Mouse (Mus musculus): ENCODE measurements at regions not wholly inside any gene's neighbourhood (a gene's known extent, or its start where the extent isn't known, plus 50 kb on each side); places are given as distances from the start of the nearest gene placed in this dataset.

DNA sequence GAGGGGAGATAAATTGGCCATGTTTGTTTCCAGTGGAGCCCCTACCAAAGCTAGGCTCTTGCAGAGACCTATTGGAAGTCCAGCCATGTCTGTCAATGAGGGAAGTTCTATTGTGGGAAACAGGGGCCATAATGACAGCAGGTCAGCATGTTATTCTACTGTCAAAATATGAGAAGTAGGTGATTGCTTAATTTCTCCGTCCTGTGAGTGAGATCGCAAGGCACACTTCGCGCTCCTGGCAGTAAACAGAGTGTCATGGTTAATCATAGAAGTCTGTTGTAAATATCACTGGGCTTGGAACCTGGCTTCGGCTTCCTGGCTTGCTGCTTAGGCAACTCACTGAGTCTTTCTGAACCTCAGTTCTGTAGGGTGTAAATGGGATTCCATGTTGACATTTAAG lies 72.5 kb upstream of the Ccdc122 start:
- WGBS: 91% methylated on average over 5 of the region's 5 CpGs
- Histone ChIP-seq H3K9me3 (ENCODE audit: control insufficient read depth, low read length) (no peaks in the 10 kb centered on the region), H3K27me3 (replicated peaks; ENCODE audit: control insufficient read depth, insufficient read depth, low read length) (no peaks in the 10 kb centered on the region)

DNA sequence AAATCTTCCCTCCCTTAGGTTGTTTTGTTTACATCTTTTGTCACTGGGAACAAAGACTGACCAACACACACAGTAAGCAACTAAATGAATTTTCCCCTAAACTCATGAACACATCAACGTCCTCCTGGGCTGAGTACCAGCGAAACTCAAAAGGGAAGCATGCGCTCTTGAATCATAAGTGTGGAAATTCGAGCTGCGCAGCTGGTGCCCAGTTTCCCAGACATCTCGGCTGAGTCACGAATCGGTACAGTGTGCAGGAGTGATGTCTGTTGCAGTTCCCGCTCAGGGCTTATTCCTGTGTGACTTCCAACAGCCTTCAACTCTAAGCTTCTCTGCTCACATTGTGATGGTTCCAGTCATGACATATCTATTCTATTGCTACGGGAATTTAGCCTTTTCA lies 77.7 kb upstream of the Ccdc122 start:
- no peak overlapping the region for H3K4me3 ChIP-seq (replicated peaks; ENCODE audit: low read length)
- ATAC-seq: no peak
- H3K27ac ChIP-seq (ENCODE audit: low read length): no peak overlapping the region
- H3K4me2 ChIP-seq (ENCODE audit: low read length): no peak overlapping the region
- H3K36me3 ChIP-seq (ENCODE audit: control insufficient read depth, insufficient read depth): no peaks in the 10 kb centered on the region
- H3K9ac ChIP-seq (replicated peaks; ENCODE audit: low read depth, low read length): no peak overlapping the region
- no peaks in the 10 kb centered on the region for H3K9me3 ChIP-seq (ENCODE audit: control insufficient read depth, low read length)
- no peaks in the 10 kb centered on the region for H3K27me3 ChIP-seq (replicated peaks; ENCODE audit: control insufficient read depth, insufficient read depth, low read length)
- H3K4me1 ChIP-seq (replicated peaks; ENCODE audit: control insufficient read depth, insufficient read depth, low read length): no peaks in the 10 kb centered on the region
- 71% methylated on average over 10 of the region's 10 CpGs for WGBS

More for the DNA sequence above, 72.5 kb upstream of the Ccdc122 start:
- ATAC-seq: no peak
- no peak overlapping the region for H3K4me2 ChIP-seq (ENCODE audit: low read length)
- H3K27ac ChIP-seq (ENCODE audit: low read length): no peak overlapping the region
- no peaks in the 10 kb centered on the region for H3K4me1 ChIP-seq (replicated peaks; ENCODE audit: control insufficient read depth, insufficient read depth, low read length)
- no peak overlapping the region for H3K9ac ChIP-seq (replicated peaks; ENCODE audit: low read depth, low read length)
- H3K36me3 ChIP-seq (ENCODE audit: control insufficient read depth, insufficient read depth): no peaks in the 10 kb centered on the region
- no peak overlapping the region for H3K4me3 ChIP-seq (replicated peaks; ENCODE audit: low read length)

DNA sequence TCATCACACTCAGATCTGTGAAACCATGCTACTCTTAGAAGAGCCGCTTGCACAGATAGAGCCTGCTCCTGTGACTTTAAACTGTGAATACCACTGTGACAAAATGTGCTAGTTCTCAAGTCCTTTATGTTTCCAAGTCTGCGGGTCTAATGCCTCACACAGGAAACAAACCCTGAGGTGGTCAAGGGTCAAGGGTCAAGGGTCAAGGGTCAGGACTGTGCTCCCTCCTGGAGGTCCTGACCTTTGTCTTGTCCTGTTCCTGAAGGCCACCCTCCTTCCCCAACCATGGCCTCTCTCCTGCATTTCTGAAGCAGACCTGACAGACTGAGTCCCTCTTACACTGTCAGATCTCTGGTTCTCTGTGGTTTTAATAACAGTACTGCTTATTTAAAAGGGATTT lies 79.4 kb upstream of the Ccdc122 start:
- Histone ChIP-seq H3K9me3 (ENCODE audit: control insufficient read depth, low read length) (no peaks in the 10 kb centered on the region), H3K27ac (ENCODE audit: low read length) (no peak overlapping the region), H3K9ac (replicated peaks; ENCODE audit: low read depth, low read length) (no peak overlapping the region), H3K36me3 (ENCODE audit: control insufficient read depth, insufficient read depth) (no peaks in the 10 kb centered on the region), H3K4me1 (replicated peaks; ENCODE audit: control insufficient read depth, insufficient read depth, low read length) (no peaks in the 10 kb centered on the region), H3K27me3 (replicated peaks; ENCODE audit: control insufficient read depth, insufficient read depth, low read length) (no peaks in the 10 kb centered on the region), H3K4me3 (replicated peaks; ENCODE audit: low read length) (no peak overlapping the region), H3K4me2 (ENCODE audit: low read length) (no peak overlapping the region)
- 59% methylated on average over 2 of the region's 2 CpGs for WGBS
- ATAC-seq: no peak

DNA sequence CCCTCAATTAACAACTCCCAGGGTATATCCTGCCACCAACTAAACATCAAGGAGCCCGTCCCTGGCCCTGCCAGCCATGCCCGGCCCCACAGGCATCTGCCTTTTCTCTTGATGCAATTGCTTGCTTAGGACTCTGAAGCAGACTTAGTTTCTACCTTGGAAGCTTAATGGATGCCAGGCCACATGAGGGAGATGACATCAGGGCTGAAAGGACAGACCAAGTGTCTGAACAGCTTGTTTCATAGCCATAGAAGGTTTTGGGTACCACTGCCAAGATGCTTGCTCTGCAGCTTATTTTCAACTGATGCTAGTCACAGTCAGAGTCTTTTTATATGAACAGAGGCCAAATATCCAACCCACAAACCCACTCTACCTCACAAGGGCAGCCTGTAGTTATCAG lies 83.4 kb upstream of the Ccdc122 start:
- Histone ChIP-seq H3K9ac (replicated peaks; ENCODE audit: low read depth, low read length) (no peak overlapping the region), H3K9me3 (ENCODE audit: control insufficient read depth, low read length) (no peaks in the 10 kb centered on the region), H3K4me3 (replicated peaks; ENCODE audit: low read length) (no peak overlapping the region), H3K27ac (ENCODE audit: low read length) (no peak overlapping the region), H3K36me3 (ENCODE audit: control insufficient read depth, insufficient read depth) (no peaks in the 10 kb centered on the region), H3K4me2 (ENCODE audit: low read length) (no peak overlapping the region), H3K4me1 (replicated peaks; ENCODE audit: control insufficient read depth, insufficient read depth, low read length) (0 out of 2 replicates have a peak, but pooled peaks cover 4% of the 10 kb centered on the region), H3K27me3 (replicated peaks; ENCODE audit: control insufficient read depth, insufficient read depth, low read length) (no peaks in the 10 kb centered on the region)
- WGBS: 88% methylated on average over 2 of the region's 2 CpGs
- ATAC-seq: no peak

DNA sequence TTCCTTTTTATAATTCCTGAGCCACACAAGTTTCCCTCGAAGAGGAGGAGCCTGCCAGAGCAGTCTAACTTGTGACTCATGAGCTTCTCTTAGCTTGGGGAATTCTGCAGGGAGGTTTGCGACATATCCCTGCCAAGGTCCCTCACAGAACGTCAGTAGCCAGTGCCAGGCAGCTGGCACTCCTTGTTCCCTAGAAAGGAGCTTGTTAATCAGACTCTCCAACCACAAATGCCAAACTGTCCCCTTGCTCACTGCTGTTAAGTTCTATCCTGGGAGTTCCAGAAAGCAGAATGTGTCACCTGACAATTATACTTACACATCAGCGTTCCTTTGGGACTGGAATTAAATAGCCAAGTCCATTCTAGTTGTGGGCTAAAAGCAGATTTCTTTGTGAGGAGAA lies 85.1 kb upstream of the Ccdc122 start:
- Histone ChIP-seq H3K4me2 (ENCODE audit: low read length) (no peak overlapping the region), H3K36me3 (ENCODE audit: control insufficient read depth, insufficient read depth) (no peaks in the 10 kb centered on the region), H3K27me3 (replicated peaks; ENCODE audit: control insufficient read depth, insufficient read depth, low read length) (no peaks in the 10 kb centered on the region), H3K4me3 (replicated peaks; ENCODE audit: low read length) (no peak overlapping the region), H3K27ac (ENCODE audit: low read length) (no peak overlapping the region), H3K9ac (replicated peaks; ENCODE audit: low read depth, low read length) (no peak overlapping the region), H3K9me3 (ENCODE audit: control insufficient read depth, low read length) (no peaks in the 10 kb centered on the region), H3K4me1 (replicated peaks; ENCODE audit: control insufficient read depth, insufficient read depth, low read length) (0 out of 2 replicates have a peak, but pooled peaks cover 4% of the 10 kb centered on the region)
- WGBS: 63% methylated on average over 4 of the region's 4 CpGs
- no peak for ATAC-seq

DNA sequence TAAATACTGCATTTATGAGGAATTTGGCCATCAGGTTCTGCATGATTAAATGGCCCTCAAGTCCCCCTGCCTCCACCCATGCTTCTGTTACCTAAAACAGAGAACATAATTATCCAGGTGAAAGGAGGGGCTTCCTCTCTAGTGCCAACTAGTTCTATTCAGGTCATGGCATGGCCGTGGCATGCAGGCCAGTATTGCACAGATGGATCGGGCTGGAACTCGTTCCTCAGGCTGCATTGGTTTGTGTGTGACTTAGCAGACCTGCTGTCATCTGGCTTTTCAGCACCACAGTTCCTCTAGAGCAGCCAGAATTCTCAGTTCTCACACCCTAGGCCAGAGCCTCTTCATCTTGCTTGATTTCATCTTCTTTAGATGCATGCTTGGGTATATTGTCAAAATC lies 87.2 kb upstream of the Ccdc122 start:
- Histone ChIP-seq H3K4me1 (replicated peaks; ENCODE audit: control insufficient read depth, insufficient read depth, low read length) (0 out of 2 replicates have a peak, but pooled peaks cover 4% of the 10 kb centered on the region), H3K4me2 (ENCODE audit: low read length) (no peak overlapping the region), H3K36me3 (ENCODE audit: control insufficient read depth, insufficient read depth) (no peaks in the 10 kb centered on the region), H3K9ac (replicated peaks; ENCODE audit: low read depth, low read length) (no peak overlapping the region), H3K9me3 (ENCODE audit: control insufficient read depth, low read length) (no peaks in the 10 kb centered on the region), H3K27me3 (replicated peaks; ENCODE audit: control insufficient read depth, insufficient read depth, low read length) (no peaks in the 10 kb centered on the region), H3K27ac (ENCODE audit: low read length) (no peak overlapping the region), H3K4me3 (replicated peaks; ENCODE audit: low read length) (no peak overlapping the region)
- WGBS: 69% methylated on average over 3 of the region's 3 CpGs
- ATAC-seq: no peak

DNA sequence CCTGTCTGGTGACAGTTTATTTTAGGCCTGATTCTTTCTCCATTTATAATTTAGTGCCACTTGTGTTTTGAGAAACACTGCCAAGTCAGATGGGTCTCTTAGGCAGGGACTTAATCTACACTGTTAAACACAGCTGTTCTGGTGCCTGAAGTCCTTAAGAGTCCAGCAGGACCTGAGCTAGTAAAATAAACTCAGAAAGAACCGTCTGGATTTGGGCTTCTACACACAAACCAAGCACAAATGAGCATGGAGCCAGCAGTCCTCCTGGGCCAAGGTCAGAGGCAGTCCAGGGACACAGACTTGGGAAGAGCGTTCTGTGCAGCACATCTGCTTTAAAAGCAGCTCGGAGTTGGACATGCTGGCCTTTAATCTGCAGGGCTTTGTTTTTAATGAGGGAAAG lies 87.6 kb upstream of the Ccdc122 start:
- WGBS: 53% methylated on average over 3 of the region's 3 CpGs
- Histone ChIP-seq H3K27me3 (replicated peaks; ENCODE audit: control insufficient read depth, insufficient read depth, low read length) (no peaks in the 10 kb centered on the region), H3K4me1 (replicated peaks; ENCODE audit: control insufficient read depth, insufficient read depth, low read length) (0 out of 2 replicates have a peak, but pooled peaks cover 4% of the 10 kb centered on the region), H3K36me3 (ENCODE audit: control insufficient read depth, insufficient read depth) (no peaks in the 10 kb centered on the region), H3K27ac (ENCODE audit: low read length) (no peak overlapping the region), H3K9ac (replicated peaks; ENCODE audit: low read depth, low read length) (no peak overlapping the region), H3K4me2 (ENCODE audit: low read length) (no peak overlapping the region), H3K9me3 (ENCODE audit: control insufficient read depth, low read length) (no peaks in the 10 kb centered on the region), H3K4me3 (replicated peaks; ENCODE audit: low read length) (no peak overlapping the region)
- ATAC-seq: no peak

DNA sequence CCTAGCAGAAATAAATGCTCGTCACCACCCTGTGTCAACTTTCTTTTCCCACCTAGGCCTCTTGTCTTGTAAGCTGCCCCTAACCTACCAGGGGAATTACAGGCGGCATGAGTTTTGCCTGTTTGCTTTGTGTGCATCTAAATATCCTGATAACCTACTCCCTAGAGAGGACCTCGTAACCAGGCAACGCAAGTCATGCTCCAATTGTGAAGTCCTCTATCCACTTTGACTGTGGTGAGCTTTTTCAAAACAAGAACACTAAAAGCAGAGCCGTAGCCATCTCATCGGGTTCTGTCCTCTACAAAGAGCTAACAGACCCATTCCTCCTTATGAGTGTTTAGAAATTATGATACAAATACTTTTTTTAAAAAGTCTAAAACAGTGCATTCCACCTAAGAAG lies 88.1 kb upstream of the Ccdc122 start:
- Histone ChIP-seq H3K27ac (ENCODE audit: low read length) (no peak overlapping the region), H3K9ac (replicated peaks; ENCODE audit: low read depth, low read length) (no peak overlapping the region), H3K36me3 (ENCODE audit: control insufficient read depth, insufficient read depth) (no peaks in the 10 kb centered on the region), H3K4me1 (replicated peaks; ENCODE audit: control insufficient read depth, insufficient read depth, low read length) (0 out of 2 replicates have a peak, but pooled peaks cover 4% of the 10 kb centered on the region), H3K9me3 (ENCODE audit: control insufficient read depth, low read length) (no peaks in the 10 kb centered on the region), H3K4me3 (replicated peaks; ENCODE audit: low read length) (no peak overlapping the region), H3K27me3 (replicated peaks; ENCODE audit: control insufficient read depth, insufficient read depth, low read length) (no peaks in the 10 kb centered on the region), H3K4me2 (ENCODE audit: low read length) (no peak overlapping the region)
- 83% methylated on average over 6 of the region's 6 CpGs for WGBS
- ATAC-seq: no peak

DNA sequence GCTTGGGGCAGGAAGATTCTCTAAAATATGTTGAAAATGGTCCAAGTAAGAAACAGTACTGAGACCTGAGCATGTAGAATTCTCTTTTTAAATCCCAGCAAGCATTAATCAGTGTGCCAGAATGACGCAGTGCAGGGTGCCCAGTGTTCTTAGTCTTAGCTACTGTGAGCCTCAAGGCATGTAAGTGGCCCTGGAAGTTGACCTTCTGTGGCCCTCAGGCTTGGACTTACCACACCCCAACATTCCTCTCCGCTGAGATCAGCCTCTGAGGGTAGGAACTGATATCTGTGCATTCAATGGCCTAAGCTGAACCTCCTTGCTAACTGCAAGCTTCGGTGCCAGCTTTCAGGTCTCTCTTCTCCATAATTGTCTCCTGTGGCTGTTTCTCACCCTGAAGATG lies 89.4 kb upstream of the Ccdc122 start:
- H3K27me3 ChIP-seq (replicated peaks; ENCODE audit: control insufficient read depth, insufficient read depth, low read length): no peaks in the 10 kb centered on the region
- 70% methylated on average over 3 of the region's 3 CpGs for WGBS
- no peaks in the 10 kb centered on the region for H3K9me3 ChIP-seq (ENCODE audit: control insufficient read depth, low read length)
- no peak overlapping the region for H3K4me3 ChIP-seq (replicated peaks; ENCODE audit: low read length)
- H3K36me3 ChIP-seq (ENCODE audit: control insufficient read depth, insufficient read depth): no peaks in the 10 kb centered on the region
- ATAC-seq: no peak
- H3K27ac ChIP-seq (ENCODE audit: low read length): no peak overlapping the region
- H3K9ac ChIP-seq (replicated peaks; ENCODE audit: low read depth, low read length): no peak overlapping the region
- H3K4me1 ChIP-seq (replicated peaks; ENCODE audit: control insufficient read depth, insufficient read depth, low read length): 0 out of 2 replicates have a peak, but pooled peaks cover 4% of the 10 kb centered on the region
- H3K4me2 ChIP-seq (ENCODE audit: low read length): no peak overlapping the region

DNA sequence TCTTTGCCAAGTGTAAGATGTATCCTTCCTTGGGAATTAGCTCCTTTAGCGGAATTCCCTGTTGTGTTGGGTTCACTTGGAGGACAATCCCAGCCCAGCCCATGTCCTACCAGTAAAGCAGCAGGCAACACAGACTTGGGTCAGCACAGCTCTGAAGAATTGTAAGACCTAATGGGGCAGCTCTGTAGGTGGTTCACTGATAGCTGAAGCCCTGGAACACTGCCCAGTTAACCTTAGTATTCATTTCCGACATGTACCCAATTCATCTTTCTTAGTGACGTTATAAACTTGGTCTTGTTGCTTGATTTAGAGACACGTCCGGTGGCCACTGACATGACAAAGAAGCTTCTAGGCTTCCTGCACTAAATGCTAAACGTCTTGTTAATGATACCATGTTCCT lies 90.9 kb upstream of the Ccdc122 start:
- Histone ChIP-seq H3K4me1 (replicated peaks; ENCODE audit: control insufficient read depth, insufficient read depth, low read length) (0 out of 2 replicates have a peak, but pooled peaks cover 4% of the 10 kb centered on the region), H3K27me3 (replicated peaks; ENCODE audit: control insufficient read depth, insufficient read depth, low read length) (no peaks in the 10 kb centered on the region), H3K9me3 (ENCODE audit: control insufficient read depth, low read length) (no peaks in the 10 kb centered on the region), H3K9ac (replicated peaks; ENCODE audit: low read depth, low read length) (no peak overlapping the region), H3K36me3 (ENCODE audit: control insufficient read depth, insufficient read depth) (no peaks in the 10 kb centered on the region), H3K27ac (ENCODE audit: low read length) (no peak overlapping the region), H3K4me3 (replicated peaks; ENCODE audit: low read length) (no peak overlapping the region), H3K4me2 (ENCODE audit: low read length) (no peak overlapping the region)
- no peak for ATAC-seq
- 75% methylated on average over 6 of the region's 6 CpGs for WGBS
